ENCODE assay signal across 8 mouse cellular contexts in genomic region chr17:87202490-87202889, GRCm38 (mm10).
DNase-seq lines count a peak whose midpoint lies in the region; ATAC-seq and TF ChIP-seq lines count a peak whose summit lies in the region.

No protein-coding gene starts in this region.

- no peak overlapping the region for H3K9ac ChIP-seq in hindbrain, embryonic 14.5 days
- H3K9ac ChIP-seq in lung, embryonic 14.5 days, result peak overlapping the region; percentile 29

- H3K27me3 ChIP-seq in hindbrain, embryonic 10.5 days (ENCODE audit: insufficient read depth, poor library complexity, severe bottlenecking), result no peaks in the 10 kb centered on the region
- no peaks in the 10 kb centered on the region for H3K27me3 ChIP-seq in hindbrain, embryonic 14.5 days (ENCODE audit: control insufficient read depth, insufficient read depth, low read length)
- no peaks in the 10 kb centered on the region for H3K27me3 ChIP-seq in kidney, adult 2 months (replicated peaks; ENCODE audit: control insufficient read depth, insufficient read depth, low read length)
- no peaks in the 10 kb centered on the region for H3K27me3 ChIP-seq in lung, embryonic 14.5 days (ENCODE audit: insufficient read depth, low read length)
- H3K27me3 ChIP-seq in spleen, adult 2 months (ENCODE audit: control insufficient read depth, insufficient read depth, low read length), result no peaks in the 10 kb centered on the region

- 42% methylated on average over 6 of the region's 6 CpGs for WGBS in hindbrain, embryonic 10.5 days
- 33% methylated on average over 6 of the region's 6 CpGs for WGBS in hindbrain, embryonic 14.5 days
- WGBS in kidney, adult 2 months, result 56% methylated on average over 6 of the region's 6 CpGs
- WGBS in lung, embryonic 14.5 days, result 8% methylated on average over 6 of the region's 6 CpGs
- 14% methylated on average over 6 of the region's 6 CpGs for WGBS in spleen, adult 2 months

- no peak for TF ChIP-seq POLR2A in kidney, adult 2 months (IDR thresholded peaks at IDR 0.05; ENCODE audit: low read depth, low read length)
- TF ChIP-seq POLR2A in spleen, adult 2 months (IDR thresholded peaks at IDR 0.05; ENCODE audit: low read depth, low read length), result no peak

- no peaks in the 10 kb centered on the region for H3K9me3 ChIP-seq in hindbrain, embryonic 10.5 days
- H3K9me3 ChIP-seq in hindbrain, embryonic 14.5 days (ENCODE audit: control insufficient read depth, low read length), result no peaks in the 10 kb centered on the region
- H3K9me3 ChIP-seq in lung, embryonic 14.5 days (ENCODE audit: low read depth, low read length), result no peaks in the 10 kb centered on the region

- no peak overlapping the region for H3K4me2 ChIP-seq in hindbrain, embryonic 14.5 days (replicated peaks)
- H3K4me2 ChIP-seq in lung, embryonic 14.5 days, result no peak overlapping the region

- TF ChIP-seq CTCF in kidney, adult 2 months (conservative IDR thresholded peaks at IDR 0.05; ENCODE audit: insufficient read depth, insufficient read length, low read depth, low read length), result no peak
- TF ChIP-seq CTCF in lung, embryonic 14.5 days (IDR thresholded peaks at IDR 0.05; ENCODE audit: low read depth), result no peak
- no peak for TF ChIP-seq CTCF in spleen, adult 2 months (IDR thresholded peaks at IDR 0.05; ENCODE audit: extremely low read depth, insufficient read depth, insufficient read length, insufficient replicate concordance)

- peak; percentile 36 for DNase-seq in hindbrain, embryonic 10.5 days (ENCODE audit: low spot score)
- no peak for DNase-seq in hindbrain, embryonic 14.5 days (ENCODE audit: low spot score)
- peak; percentile 57 for DNase-seq in brain, adult 2 months (ENCODE audit: low read depth, low spot score)
- peak; percentile 80 to 92 for DNase-seq in heart, adult 18-20 months
- DNase-seq in kidney, adult 2 months, result peak; percentile 93
- peak; percentile 77 for DNase-seq in lung, embryonic 14.5 days
- peak; percentile 30 to 59 for DNase-seq in spleen, adult 2 months (ENCODE audit: low read depth in 1 of 2, low spot score in 2 of 2)

- no peak for ATAC-seq in hindbrain, embryonic 14.5 days (ENCODE audit: low FRiP score)
- ATAC-seq in lung, embryonic 14.5 days (ENCODE audit: insufficient read depth), result peak; percentile 6; the same call in 1 of the 2 replicates
- no peak for ATAC-seq in frontal cortex, adult (ENCODE audit: low TSS enrichment)

- no peaks in the 10 kb centered on the region for H3K36me3 ChIP-seq in hindbrain, embryonic 10.5 days
- no peaks in the 10 kb centered on the region for H3K36me3 ChIP-seq in hindbrain, embryonic 14.5 days (replicated peaks; ENCODE audit: control insufficient read depth, insufficient read depth)
- H3K36me3 ChIP-seq in kidney, adult 2 months (ENCODE audit: control insufficient read depth, insufficient read depth, low read length), result no peaks in the 10 kb centered on the region
- no peaks in the 10 kb centered on the region for H3K36me3 ChIP-seq in lung, embryonic 14.5 days (ENCODE audit: insufficient read depth)
- no peaks in the 10 kb centered on the region for H3K36me3 ChIP-seq in spleen, adult 2 months (ENCODE audit: control insufficient read depth, insufficient read depth, low read length)

- H3K4me1 ChIP-seq in hindbrain, embryonic 10.5 days (replicated peaks), result peaks cover 37% of the 10 kb centered on the region
- peaks cover 13% of the 10 kb centered on the region for H3K4me1 ChIP-seq in hindbrain, embryonic 14.5 days (replicated peaks; ENCODE audit: control insufficient read depth, insufficient read depth, low read length)
- peaks cover 14% of the 10 kb centered on the region for H3K4me1 ChIP-seq in kidney, adult 2 months (ENCODE audit: control insufficient read depth, insufficient read depth, low read length)
- peaks cover 55% of the 10 kb centered on the region for H3K4me1 ChIP-seq in lung, embryonic 14.5 days (ENCODE audit: insufficient read depth)
- peaks cover 15% of the 10 kb centered on the region for H3K4me1 ChIP-seq in spleen, adult 2 months (ENCODE audit: control insufficient read depth, insufficient read depth, insufficient read length)

- peak overlapping the region; percentile 78 for H3K27ac ChIP-seq in hindbrain, embryonic 10.5 days
- no peak overlapping the region for H3K27ac ChIP-seq in hindbrain, embryonic 14.5 days
- H3K27ac ChIP-seq in kidney, adult 2 months (ENCODE audit: insufficient read depth, low read depth, low read length), result no peak overlapping the region
- peak overlapping the region; percentile 95 for H3K27ac ChIP-seq in lung, embryonic 14.5 days (ENCODE audit: low read depth)
- 0 out of 2 replicates have a peak overlapping the region, but pooled peaks have one; percentile 32 for H3K27ac ChIP-seq in spleen, adult 2 months (ENCODE audit: insufficient read depth, low read length)

- H3K4me3 ChIP-seq in hindbrain, embryonic 10.5 days, result no peak overlapping the region
- H3K4me3 ChIP-seq in hindbrain, embryonic 14.5 days (replicated peaks; ENCODE audit: low read length), result no peak overlapping the region
- no peak overlapping the region for H3K4me3 ChIP-seq in kidney, adult 2 months (ENCODE audit: insufficient read depth, low read depth, low read length)
- no peak overlapping the region for H3K4me3 ChIP-seq in lung, embryonic 14.5 days (ENCODE audit: low read depth, low read length)
- no peak overlapping the region for H3K4me3 ChIP-seq in spleen, adult 2 months (ENCODE audit: extremely low read depth, insufficient read depth, insufficient read length)

Comparison
In these comparisons a context has a peak if more than half of its experiments do, and no peak if none do; other contexts are left out.
1. H3K27ac ChIP-seq: peak in hindbrain, embryonic 10.5 days (single experiment), lung, embryonic 14.5 days (single experiment) and spleen, adult 2 months (single experiment); none in hindbrain, embryonic 14.5 days (single experiment) and kidney, adult 2 months (single experiment).